26 mouse cellular contexts compared by ENCODE assay signal in genomic region chr3:66806176-66806575, GRCm38 (mm10).
DNase-seq lines count a peak whose midpoint lies in the region; ATAC-seq and TF ChIP-seq lines count a peak whose summit lies in the region.
"Had no signal": no experiment of that assay in that cellular context is flagged by ENCODE, and none has a peak within 500 bp of the region (broad histone marks: within the 10 kb centered on the region; RNA-seq: fewer than 3 reads in every experiment).

No protein-coding gene starts in this region.

- in situ Hi-C loops in Patski (cut with MboI; ENCODE audit: low pct_unique_long_range_greater_than_20kb) = no loop called here

- no peak for ATAC-seq in embryonic facial prominence, embryonic 14.5 days (ENCODE audit: low read depth)
- peak; percentile 33 for ATAC-seq in Patski
- ATAC-seq: CD4-positive, CD25-positive, alpha-beta regulatory T cell, adult 4 months; forebrain, embryonic 14.5 days; forebrain, embryonic 16.5 days had no signal

- no peaks in the 10 kb centered on the region for H3K9me3 ChIP-seq in embryonic facial prominence, embryonic 14.5 days (ENCODE audit: control insufficient read depth, low read length)
- H3K9me3 ChIP-seq in embryonic facial prominence, embryonic 10.5 days = no peaks in the 10 kb centered on the region
- H3K9me3 ChIP-seq: embryonic facial prominence, embryonic 12.5 days; embryonic facial prominence, embryonic 15.5 days; forebrain, embryonic 10.5 days; forebrain, embryonic 12.5 days; G1E had no signal

- WGBS in embryonic facial prominence, embryonic 14.5 days = 29% methylated on average over 1 of the region's 1 CpGs
- WGBS in embryonic facial prominence, embryonic 10.5 days = 53% methylated on average over 1 of the region's 1 CpGs

- H3K9ac ChIP-seq in embryonic facial prominence, embryonic 14.5 days (ENCODE audit: low read depth, low read length) = no peak overlapping the region
- H3K9ac ChIP-seq: embryonic facial prominence, embryonic 12.5 days; embryonic facial prominence, embryonic 15.5 days; forebrain, embryonic 12.5 days had no signal

- no peaks in the 10 kb centered on the region for H3K4me1 ChIP-seq in embryonic facial prominence, embryonic 14.5 days (ENCODE audit: control insufficient read depth, insufficient read depth, low read length)
- peaks cover 5% of the 10 kb centered on the region for H3K4me1 ChIP-seq in embryonic facial prominence, embryonic 10.5 days
- H3K4me1 ChIP-seq: embryonic facial prominence, embryonic 12.5 days; embryonic facial prominence, embryonic 15.5 days; forebrain, embryonic 12.5 days had no signal

- TF ChIP-seq CTCF in Patski (IDR thresholded peaks at IDR 0.05) = no peak

- POLR2A ChIA-PET in Patski (lab: Charles Lee) = no interaction called here

- peak; percentile 34 for DNase-seq in embryonic facial prominence, embryonic 14.5 days (ENCODE audit: low spot score)
- no peak for DNase-seq in embryonic facial prominence, embryonic 10.5 days (ENCODE audit: low spot score)
- peak; percentile 21 to 56 for DNase-seq in lung, adult 18-20 months
- DNase-seq in lung, postnatal 25 days (ENCODE audit: low spot score) = no peak
- DNase-seq in Patski (ENCODE audit: low read depth, low spot score) = peak; percentile 19
- DNase-seq: adrenal gland, adult 2 months; adrenal gland, postnatal 10 days; adrenal gland, postnatal 25 days; B cell, adult 2 months; cerebellum, adult 11 months; cerebellum, adult 18-20 months; cerebellum, adult 8-10 months; cerebellum, adult 9-11 months; cerebellum, postnatal 14 days; cerebellum, postnatal 36 days; embryo, embryonic 11 days had no signal

- H3K27ac ChIP-seq in embryonic facial prominence, embryonic 14.5 days (replicated peaks; ENCODE audit: low read depth, low read length) = no peak overlapping the region
- no peak overlapping the region for H3K27ac ChIP-seq in embryonic facial prominence, embryonic 10.5 days (replicated peaks)
- H3K27ac ChIP-seq: embryonic facial prominence, embryonic 12.5 days; embryonic facial prominence, embryonic 15.5 days; forebrain, embryonic 10.5 days; forebrain, embryonic 12.5 days had no signal

- H3K4me3 ChIP-seq in embryonic facial prominence, embryonic 14.5 days (ENCODE audit: low read depth, low read length) = no peak overlapping the region
- no peak overlapping the region for H3K4me3 ChIP-seq in embryonic facial prominence, embryonic 10.5 days
- H3K4me3 ChIP-seq: embryonic facial prominence, embryonic 12.5 days; embryonic facial prominence, embryonic 15.5 days; erythroblast, embryonic 14.5 days; forebrain, embryonic 10.5 days; forebrain, embryonic 12.5 days had no signal

- CTCF ChIA-PET in Patski (lab: Charles Lee) = no interaction called here

- H3K27me3 ChIP-seq in embryonic facial prominence, embryonic 14.5 days (replicated peaks; ENCODE audit: control insufficient read depth, insufficient read depth, low read length) = no peaks in the 10 kb centered on the region
- no peaks in the 10 kb centered on the region for H3K27me3 ChIP-seq in embryonic facial prominence, embryonic 10.5 days (replicated peaks; ENCODE audit: low read depth, poor library complexity, severe bottlenecking)
- no peaks in the 10 kb centered on the region for H3K27me3 ChIP-seq in Patski
- H3K27me3 ChIP-seq: CH12.LX; embryonic facial prominence, embryonic 12.5 days; forebrain, embryonic 12.5 days had no signal

- no peak overlapping the region for H3K4me2 ChIP-seq in embryonic facial prominence, embryonic 14.5 days (ENCODE audit: low read depth, low read length)
- H3K4me2 ChIP-seq: embryonic facial prominence, embryonic 12.5 days; embryonic facial prominence, embryonic 15.5 days; forebrain, embryonic 12.5 days had no signal

- H3K36me3 ChIP-seq in embryonic facial prominence, embryonic 14.5 days (ENCODE audit: control insufficient read depth, insufficient read depth, low read length) = no peaks in the 10 kb centered on the region
- H3K36me3 ChIP-seq in embryonic facial prominence, embryonic 10.5 days (replicated peaks) = no peaks in the 10 kb centered on the region
- H3K36me3 ChIP-seq: embryonic facial prominence, embryonic 12.5 days; embryonic facial prominence, embryonic 15.5 days; forebrain, embryonic 10.5 days; forebrain, embryonic 12.5 days; G1E had no signal

Comparison
In these comparisons a context has a peak if more than half of its experiments do, and no peak if none do; other contexts are left out.
1. DNase-seq: peak in embryonic facial prominence, embryonic 14.5 days (single experiment), lung, adult 18-20 months (2 of 2) and Patski (single experiment); none in embryonic facial prominence, embryonic 10.5 days (single experiment) and lung, postnatal 25 days (single experiment).